ENCODE assay signal across 11 mouse cellular contexts in the genomic region with DNA sequence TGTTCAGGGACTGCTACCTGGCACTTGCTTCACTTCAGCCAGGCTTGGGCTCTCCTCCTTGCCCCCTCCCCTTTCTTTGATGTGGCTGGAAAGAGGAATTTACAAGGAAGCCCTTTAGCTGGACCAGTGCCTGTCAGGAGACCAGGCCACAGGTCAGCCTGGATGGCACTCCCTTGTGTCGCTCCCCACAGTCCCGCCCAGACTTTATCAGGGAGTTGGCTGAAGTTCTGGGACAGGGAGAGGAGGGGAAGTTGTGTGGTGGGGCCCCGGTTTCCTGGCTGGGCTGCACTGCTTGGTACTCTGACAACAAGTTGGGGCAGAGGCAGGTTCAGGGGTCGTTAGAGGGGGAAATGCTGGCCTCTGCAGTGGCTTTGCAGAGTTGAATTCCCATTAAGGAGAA. TPM values are rescaled to one million over a fixed set of nuclear protein-coding genes. Genes with fewer than 3 reads are reported as not detected.
A peak's percentile ranks its signal among the peaks of the same experiment; 100 is the strongest.
DNase-seq lines count a peak whose midpoint lies in the region; ATAC-seq lines count a peak whose summit lies in the region.
"Had no signal": no experiment of that assay in that cellular context is flagged by ENCODE, and none has a peak within 500 bp of the region (broad histone marks: within the 10 kb centered on the region; RNA-seq: fewer than 3 reads in every experiment).

No protein-coding gene starts in this region.

- no peak overlapping the region for H3K4me3 ChIP-seq in heart, embryonic 10.5 days
- no peak overlapping the region for H3K4me3 ChIP-seq in hindbrain, embryonic 13.5 days
- no peak overlapping the region for H3K4me3 ChIP-seq in forebrain, embryonic 13.5 days
- H3K4me3 ChIP-seq: neural tube, embryonic 12.5 days had no signal

- H3K27ac ChIP-seq in heart, embryonic 10.5 days: peak overlapping the region; percentile 47; the same call in 1 of the 2 replicates
- no peak overlapping the region for H3K27ac ChIP-seq in hindbrain, embryonic 13.5 days
- no peak overlapping the region for H3K27ac ChIP-seq in forebrain, embryonic 13.5 days
- H3K27ac ChIP-seq: neural tube, embryonic 12.5 days had no signal

- WGBS in heart, embryonic 10.5 days: 4% methylated on average over 4 of the region's 4 CpGs
- WGBS in hindbrain, embryonic 13.5 days: 26% methylated on average over 4 of the region's 4 CpGs
- WGBS in forebrain, embryonic 13.5 days: 41% methylated on average over 4 of the region's 4 CpGs

- H3K9ac ChIP-seq in hindbrain, embryonic 13.5 days: no peak overlapping the region
- H3K9ac ChIP-seq in forebrain, embryonic 13.5 days: no peak overlapping the region
- H3K9ac ChIP-seq: neural tube, embryonic 12.5 days had no signal

- intact Hi-C loops in heart, postnatal 36 days (cut with DNase I): no loop called here
- intact Hi-C loops in gastrocnemius, postnatal 14 days (cut with DNase I; ENCODE audit: low total_unique reads): no loop called here

- no peak overlapping the region for H3K4me2 ChIP-seq in hindbrain, embryonic 13.5 days
- no peak overlapping the region for H3K4me2 ChIP-seq in forebrain, embryonic 13.5 days
- H3K4me2 ChIP-seq: neural tube, embryonic 12.5 days had no signal

- no peaks in the 10 kb centered on the region for H3K36me3 ChIP-seq in heart, embryonic 10.5 days
- H3K36me3 ChIP-seq in hindbrain, embryonic 13.5 days: no peaks in the 10 kb centered on the region
- no peaks in the 10 kb centered on the region for H3K36me3 ChIP-seq in forebrain, embryonic 13.5 days (ENCODE audit: poor library complexity, severe bottlenecking)
- H3K36me3 ChIP-seq: neural tube, embryonic 12.5 days had no signal

- DNase-seq in heart, adult 11 months: peak; percentile 97
- DNase-seq in heart, postnatal 36 days: no peak
- DNase-seq in heart, embryonic 10.5 days (ENCODE audit: low spot score): no peak
- peak; percentile 64 for DNase-seq in kidney, postnatal 14 days
- no peak for DNase-seq in gastrocnemius, postnatal 14 days
- DNase-seq: thymus, adult 18-20 months had no signal

- peak; percentile 60; the same call in 1 of the 2 replicates for ATAC-seq in megakaryocyte-erythroid progenitor cell, adult 5-6 weeks (replicated peaks; ENCODE audit: low FRiP score, low TSS enrichment, poor library complexity, severe bottlenecking)
- ATAC-seq in hindbrain, embryonic 13.5 days (ENCODE audit: low FRiP score): no peak
- ATAC-seq in forebrain, embryonic 13.5 days: no peak

- H3K27me3 ChIP-seq in heart, embryonic 10.5 days (ENCODE audit: insufficient read depth, poor library complexity, severe bottlenecking): peaks cover 14% of the 10 kb centered on the region; the same call in 1 of the 2 replicates
- no peaks in the 10 kb centered on the region for H3K27me3 ChIP-seq in hindbrain, embryonic 13.5 days
- H3K27me3 ChIP-seq in forebrain, embryonic 13.5 days: no peaks in the 10 kb centered on the region
- H3K27me3 ChIP-seq: neural tube, embryonic 12.5 days had no signal

- H3K9me3 ChIP-seq in heart, embryonic 10.5 days: no peaks in the 10 kb centered on the region
- H3K9me3 ChIP-seq in hindbrain, embryonic 13.5 days: no peaks in the 10 kb centered on the region
- H3K9me3 ChIP-seq in forebrain, embryonic 13.5 days (replicated peaks): no peaks in the 10 kb centered on the region
- H3K9me3 ChIP-seq: neural tube, embryonic 12.5 days had no signal

- peaks cover 49% of the 10 kb centered on the region for H3K4me1 ChIP-seq in heart, embryonic 10.5 days
- H3K4me1 ChIP-seq in hindbrain, embryonic 13.5 days (replicated peaks): peaks cover 16% of the 10 kb centered on the region
- H3K4me1 ChIP-seq in forebrain, embryonic 13.5 days: no peaks in the 10 kb centered on the region

RNA-seq across cellular contexts. Expression of a gene that starts 8.3 kb away (rescaled TPM):
- 1 to 10 TPM; 4.6 to 6.6 TPM for total RNA-seq in heart, postnatal 36 days (2021)
- 1.9 and 3.1 TPM in 2 replicates for polyA plus RNA-seq in heart, embryonic 10.5 days (2016; fragmentation: Nextera tagmentation; extraction: Ambion mirVana)
- total RNA-seq in megakaryocyte-erythroid progenitor cell, adult 5-6 weeks (2014; fragmentation: Nextera tagmentation): 0.37 TPM in 1 of 2 replicates, not detected in the other
- total RNA-seq in megakaryocyte-erythroid progenitor cell, adult 5-6 weeks (2017): 0.19 and 0.42 TPM in 2 replicates
- polyA plus RNA-seq in hindbrain, embryonic 13.5 days (2015; fragmentation: Nextera tagmentation; extraction: Ambion mirVana): 3.5 and 3.8 TPM in 2 replicates
- 1 to 10 TPM; 3.7 to 4.0 TPM for total RNA-seq in gastrocnemius, postnatal 14 days (2021)
- polyA plus RNA-seq in forebrain, embryonic 13.5 days (2015; fragmentation: Nextera tagmentation; extraction: Ambion mirVana): 2.5 TPM in 2 replicates

RNA-seq across cellular contexts. Expression of a gene that starts 17.1 kb away (rescaled TPM):
- total RNA-seq in heart, postnatal 36 days (2021): not detected
- 1.5 and 1.9 TPM in 2 replicates for polyA plus RNA-seq in heart, embryonic 10.5 days (2016; fragmentation: Nextera tagmentation; extraction: Ambion mirVana)
- 2.6 TPM in 1 of 2 replicates, not detected in the other for total RNA-seq in megakaryocyte-erythroid progenitor cell, adult 5-6 weeks (2014; fragmentation: Nextera tagmentation)
- total RNA-seq in megakaryocyte-erythroid progenitor cell, adult 5-6 weeks (2017): not detected in 2 replicates
- polyA plus RNA-seq in hindbrain, embryonic 13.5 days (2015; fragmentation: Nextera tagmentation; extraction: Ambion mirVana): 0.48 TPM in 1 of 2 replicates, not detected in the other
- not detected for total RNA-seq in gastrocnemius, postnatal 14 days (2021)
- not detected in 2 replicates for polyA plus RNA-seq in forebrain, embryonic 13.5 days (2015; fragmentation: Nextera tagmentation; extraction: Ambion mirVana)

RNA-seq across cellular contexts. Expression of a gene that starts 18.3 kb away (rescaled TPM):
- total RNA-seq in heart, postnatal 36 days (2021): 10 to 100 TPM; 35.2 to 40.8 TPM
- 8.0 and 8.6 TPM in 2 replicates for polyA plus RNA-seq in heart, embryonic 10.5 days (2016; fragmentation: Nextera tagmentation; extraction: Ambion mirVana)
- 60.9 and 72.5 TPM in 2 replicates for total RNA-seq in megakaryocyte-erythroid progenitor cell, adult 5-6 weeks (2014; fragmentation: Nextera tagmentation)
- 24.0 and 32.8 TPM in 2 replicates for total RNA-seq in megakaryocyte-erythroid progenitor cell, adult 5-6 weeks (2017)
- 14.7 and 16.4 TPM in 2 replicates for polyA plus RNA-seq in hindbrain, embryonic 13.5 days (2015; fragmentation: Nextera tagmentation; extraction: Ambion mirVana)
- total RNA-seq in gastrocnemius, postnatal 14 days (2021): 10 to 100 TPM; 22.5 to 24.5 TPM
- 20.5 and 21.3 TPM in 2 replicates for polyA plus RNA-seq in forebrain, embryonic 13.5 days (2015; fragmentation: Nextera tagmentation; extraction: Ambion mirVana)

RNA-seq across cellular contexts. Expression of a gene that starts 25.3 kb away (rescaled TPM):
- not detected for total RNA-seq in heart, postnatal 36 days (2021)
- 0.17 and 0.18 TPM in 2 replicates for polyA plus RNA-seq in heart, embryonic 10.5 days (2016; fragmentation: Nextera tagmentation; extraction: Ambion mirVana)
- total RNA-seq in megakaryocyte-erythroid progenitor cell, adult 5-6 weeks (2014; fragmentation: Nextera tagmentation): not detected in 2 replicates
- total RNA-seq in megakaryocyte-erythroid progenitor cell, adult 5-6 weeks (2017): not detected in 2 replicates
- polyA plus RNA-seq in hindbrain, embryonic 13.5 days (2015; fragmentation: Nextera tagmentation; extraction: Ambion mirVana): 0.43 and 1.4 TPM in 2 replicates
- total RNA-seq in gastrocnemius, postnatal 14 days (2021): not detected
- polyA plus RNA-seq in forebrain, embryonic 13.5 days (2015; fragmentation: Nextera tagmentation; extraction: Ambion mirVana): 0.21 and 0.30 TPM in 2 replicates
- total RNA-seq: CH12.LX had no signal
- polyA plus RNA-seq: neural tube, embryonic 12.5 days had no signal

RNA-seq across cellular contexts. Expression of a gene that starts 45.6 kb away (rescaled TPM):
- total RNA-seq in heart, postnatal 36 days (2021): 10 to 100 TPM; 45.8 to 69.1 TPM
- polyA plus RNA-seq in heart, embryonic 10.5 days (2016; fragmentation: Nextera tagmentation; extraction: Ambion mirVana): 8.1 and 11.4 TPM in 2 replicates
- total RNA-seq in megakaryocyte-erythroid progenitor cell, adult 5-6 weeks (2014; fragmentation: Nextera tagmentation): not detected in 2 replicates
- total RNA-seq in megakaryocyte-erythroid progenitor cell, adult 5-6 weeks (2017): 0.19 TPM in 1 of 2 replicates, not detected in the other
- 22.2 and 22.5 TPM in 2 replicates for polyA plus RNA-seq in hindbrain, embryonic 13.5 days (2015; fragmentation: Nextera tagmentation; extraction: Ambion mirVana)
- under 1 TPM; 0.31 to 0.45 TPM for total RNA-seq in gastrocnemius, postnatal 14 days (2021)
- polyA plus RNA-seq in forebrain, embryonic 13.5 days (2015; fragmentation: Nextera tagmentation; extraction: Ambion mirVana): 6.5 and 9.9 TPM in 2 replicates

Comparison
In these comparisons a context has a peak if more than half of its experiments do, and no peak if none do; other contexts are left out.
1. DNase-seq: peak in heart, adult 11 months (single experiment) and kidney, postnatal 14 days (single experiment); none in heart, postnatal 36 days (0 of 2), heart, embryonic 10.5 days (single experiment) and gastrocnemius, postnatal 14 days (single experiment).